Mouse (Mus musculus): ENCODE data around the gene Zfyve28. TPM values are rescaled to one million over a fixed set of nuclear protein-coding genes. Genes with fewer than 3 reads are reported as not detected.

Gene Zfyve28
- polyA plus RNA-seq, 1 experiment from 2014 or later = 0.77 TPM

DNA sequence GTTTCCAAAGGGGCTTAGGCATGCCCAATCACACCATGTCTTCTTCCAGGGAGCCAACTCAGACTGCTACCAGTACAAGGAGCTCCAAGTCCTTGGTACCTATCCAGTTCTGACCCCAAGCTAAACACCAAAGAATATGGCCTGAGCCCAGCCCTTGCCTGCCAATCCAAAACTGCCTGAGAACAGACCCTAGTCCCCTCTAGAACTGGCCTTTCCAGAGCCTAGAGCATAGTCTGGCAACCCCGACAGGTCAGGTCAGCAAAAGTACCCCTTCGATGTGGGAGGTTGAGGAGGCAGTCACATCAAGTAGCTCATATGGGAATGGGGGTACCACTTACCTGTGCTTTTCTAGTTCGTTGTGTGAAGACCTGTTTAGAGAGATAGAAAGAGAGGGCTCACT, 104.3 kb downstream of the Zfyve28 start:
- Histone ChIP-seq H3K4me3 (replicated peaks) (no peak overlapping the region), H3K4me2 (no peak overlapping the region), H3K36me3 (peaks cover 48% of the 10 kb centered on the region), H3K27ac (0 out of 2 replicates have a peak overlapping the region, but pooled peaks have one; percentile 7), H3K4me1 (peaks cover 51% of the 10 kb centered on the region), H3K9me3 (replicated peaks) (no peaks in the 10 kb centered on the region), H3K27me3 (no peaks in the 10 kb centered on the region), H3K9ac (no peak overlapping the region; the same call in 1 of the 2 replicates)
- 95% methylated on average over 3 of the region's 3 CpGs for WGBS
- no peak for ATAC-seq (replicated peaks; ENCODE audit: low FRiP score)

DNA sequence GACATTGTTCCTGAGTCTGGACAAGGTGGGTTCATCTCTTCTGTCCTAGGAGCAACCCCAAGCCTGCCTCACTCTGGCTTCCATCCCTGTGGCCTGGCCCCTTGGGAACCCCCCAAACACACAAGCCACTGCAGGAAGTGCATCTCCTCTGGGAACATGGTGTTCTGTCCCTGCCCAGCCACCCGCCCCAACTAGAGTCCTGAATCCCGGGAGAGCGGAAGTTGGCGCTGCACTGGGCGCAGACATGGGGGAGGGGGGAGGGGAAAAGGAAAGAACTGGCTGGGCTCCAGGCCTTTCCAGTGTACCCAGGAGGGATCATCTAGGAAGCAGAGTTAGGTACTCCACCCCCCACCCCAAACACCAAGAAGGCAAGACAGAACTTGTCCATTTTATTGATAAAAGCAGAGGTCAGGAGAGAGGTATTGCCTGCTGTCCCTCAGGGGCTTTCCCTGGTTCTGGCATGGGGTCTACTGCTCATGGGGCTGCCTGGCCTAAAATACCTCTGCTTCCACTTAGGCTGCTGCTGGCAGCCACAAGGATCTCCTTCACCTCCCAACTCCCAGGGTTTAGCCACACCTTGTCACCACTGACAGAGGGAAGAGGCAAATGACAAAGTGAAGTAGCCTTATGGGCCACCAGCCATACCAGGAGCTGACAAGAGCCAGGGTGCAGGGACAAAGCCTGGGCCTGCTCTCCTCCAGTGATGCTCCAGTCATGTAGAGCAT, 104.9 kb downstream of the Zfyve28 start:
- no peak overlapping the region for H3K9ac ChIP-seq
- 0 out of 2 replicates have a peak overlapping the region, but pooled peaks have one; percentile 7 for H3K27ac ChIP-seq
- H3K4me1 ChIP-seq = peaks cover 44% of the 10 kb centered on the region
- H3K36me3 ChIP-seq = peaks cover 54% of the 10 kb centered on the region
- no peaks in the 10 kb centered on the region for H3K27me3 ChIP-seq
- no peak overlapping the region for H3K4me2 ChIP-seq
- ATAC-seq (replicated peaks; ENCODE audit: low FRiP score) = no peak
- H3K4me3 ChIP-seq (replicated peaks) = no peak overlapping the region
- WGBS = 70% methylated on average over 5 of the region's 5 CpGs
- no peaks in the 10 kb centered on the region for H3K9me3 ChIP-seq (replicated peaks)

DNA sequence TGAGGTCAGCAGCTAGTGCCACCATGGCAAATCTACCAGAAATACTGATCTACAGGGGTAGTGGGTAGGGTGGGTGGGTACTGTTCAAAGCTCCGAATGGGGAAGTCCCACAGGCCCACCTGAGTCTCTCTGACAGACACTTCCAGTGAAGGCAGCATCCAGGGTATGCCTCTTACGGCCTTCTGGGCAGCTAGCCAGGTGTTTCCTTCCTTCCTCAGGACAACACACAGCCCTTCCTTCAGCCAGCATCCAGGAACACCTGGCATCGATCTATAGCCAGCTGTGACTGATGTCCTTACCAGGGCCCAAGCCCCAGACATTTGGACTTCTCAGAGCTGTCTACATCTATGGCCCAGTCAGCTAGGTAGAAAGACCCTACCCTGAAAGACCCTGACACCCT, 105.8 kb downstream of the Zfyve28 start:
- Histone ChIP-seq H3K4me3 (replicated peaks) (no peak overlapping the region), H3K9ac (no peak overlapping the region), H3K27me3 (no peaks in the 10 kb centered on the region), H3K4me2 (no peak overlapping the region), H3K36me3 (peaks cover 63% of the 10 kb centered on the region), H3K27ac (no peak overlapping the region), H3K9me3 (replicated peaks) (no peaks in the 10 kb centered on the region), H3K4me1 (peaks cover 42% of the 10 kb centered on the region)
- 72% methylated on average over 3 of the region's 3 CpGs for WGBS
- no peak for ATAC-seq (replicated peaks; ENCODE audit: low FRiP score)

DNA sequence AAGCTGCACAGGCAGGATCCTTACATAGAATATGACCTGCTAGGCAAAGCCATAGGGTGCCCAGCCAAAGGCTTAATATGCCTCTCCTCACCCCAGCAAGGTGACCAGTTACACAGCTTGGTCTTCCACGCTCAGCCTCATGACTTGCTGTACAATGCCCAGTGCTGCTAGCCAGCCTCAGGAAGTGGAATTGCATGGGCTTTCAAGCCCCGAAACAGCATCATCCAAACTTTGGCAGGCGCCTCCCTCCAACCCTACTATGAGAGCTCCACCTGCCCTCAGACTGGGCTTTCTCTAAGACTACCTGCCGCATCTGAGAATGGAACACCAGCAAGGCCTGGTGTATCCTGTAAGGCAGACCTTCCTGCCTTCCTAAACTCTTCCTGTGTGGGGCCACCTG, 110.4 kb downstream of the Zfyve28 start:
- Histone ChIP-seq H3K4me2 (no peak overlapping the region), H3K9me3 (replicated peaks) (no peaks in the 10 kb centered on the region), H3K27ac (no peak overlapping the region), H3K4me1 (peaks cover 3% of the 10 kb centered on the region; the same call in 1 of the 2 replicates), H3K4me3 (replicated peaks) (no peak overlapping the region), H3K27me3 (no peaks in the 10 kb centered on the region), H3K9ac (no peak overlapping the region), H3K36me3 (peaks cover 98% of the 10 kb centered on the region)
- no peak for ATAC-seq (replicated peaks; ENCODE audit: low FRiP score)
- WGBS = 96% methylated on average over 4 of the region's 4 CpGs

DNA sequence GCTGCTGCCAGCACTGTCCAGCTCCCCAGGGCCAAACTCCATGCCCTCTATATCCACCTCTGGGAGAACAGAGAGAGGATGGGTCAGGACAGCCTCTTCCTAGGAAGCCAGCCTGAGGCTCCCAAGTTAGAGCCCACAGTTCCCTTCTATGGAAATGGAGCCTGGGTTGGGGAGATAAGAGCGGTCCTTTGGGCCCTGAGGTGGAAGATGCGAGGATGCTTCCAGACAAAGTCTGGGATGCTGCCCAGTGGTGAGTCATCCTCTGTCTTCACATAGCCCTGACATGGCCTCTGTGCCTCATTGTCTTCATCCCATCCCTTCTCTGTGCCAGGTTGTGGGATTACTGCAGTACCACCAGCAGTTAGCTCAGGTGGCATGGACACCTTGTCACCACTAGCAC, 111.2 kb downstream of the Zfyve28 start:
- Histone ChIP-seq H3K27me3 (no peaks in the 10 kb centered on the region), H3K9ac (no peak overlapping the region), H3K4me3 (replicated peaks) (no peak overlapping the region), H3K36me3 (peaks cover 93% of the 10 kb centered on the region), H3K27ac (no peak overlapping the region), H3K4me1 (no peaks in the 10 kb centered on the region), H3K4me2 (no peak overlapping the region), H3K9me3 (replicated peaks) (no peaks in the 10 kb centered on the region)
- WGBS = 97% methylated on average over 2 of the region's 2 CpGs
- ATAC-seq (replicated peaks; ENCODE audit: low FRiP score) = no peak

DNA sequence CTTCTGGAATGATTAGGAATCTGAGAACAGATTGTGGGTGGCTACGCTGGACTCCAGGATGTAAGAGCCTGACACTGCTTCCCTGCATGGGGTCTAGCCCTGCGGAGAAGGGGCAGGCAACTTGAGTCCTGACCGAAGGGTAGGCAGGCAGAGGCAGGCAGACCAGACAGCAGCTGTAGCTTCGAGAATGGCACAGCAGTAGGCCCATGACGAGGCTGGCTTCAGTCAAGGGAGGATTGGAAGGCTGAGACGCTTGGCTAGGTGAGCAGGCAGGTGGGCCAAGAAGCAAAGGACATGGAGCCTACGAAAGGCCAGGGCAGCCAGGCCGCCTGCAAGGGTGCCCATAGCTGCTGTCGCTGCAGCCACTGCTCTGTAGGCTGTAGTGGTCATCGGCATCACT, 111.6 kb downstream of the Zfyve28 start:
- H3K36me3 ChIP-seq = peaks cover 89% of the 10 kb centered on the region

DNA sequence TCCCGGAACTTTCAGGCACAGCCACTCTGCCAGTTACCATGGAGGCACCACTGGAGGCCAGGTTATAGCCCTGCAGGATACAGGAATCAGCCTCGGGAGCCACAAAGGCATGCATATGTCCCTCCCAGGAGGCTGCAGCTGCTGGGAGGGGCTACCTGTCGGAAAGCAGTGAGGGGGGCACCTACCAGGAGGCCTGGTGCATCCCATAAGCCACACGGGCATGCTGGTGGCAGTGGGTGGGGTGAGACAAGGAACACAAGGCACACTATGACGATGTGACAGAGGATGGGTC, 112.9 kb downstream of the Zfyve28 start:
- H3K4me3 ChIP-seq (replicated peaks) = no peak overlapping the region
- no peak overlapping the region for H3K27ac ChIP-seq
- no peak overlapping the region for H3K9ac ChIP-seq
- peaks cover 76% of the 10 kb centered on the region for H3K36me3 ChIP-seq
- ATAC-seq (replicated peaks; ENCODE audit: low FRiP score) = no peak
- H3K9me3 ChIP-seq (replicated peaks) = no peaks in the 10 kb centered on the region
- H3K4me1 ChIP-seq = peaks cover 4% of the 10 kb centered on the region; the same call in 1 of the 2 replicates
- H3K27me3 ChIP-seq = no peaks in the 10 kb centered on the region
- 31% methylated on average over 5 of the region's 5 CpGs for WGBS
- H3K4me2 ChIP-seq = no peak overlapping the region

More for the DNA sequence above, 111.6 kb downstream of the Zfyve28 start:
- ATAC-seq (replicated peaks; ENCODE audit: low FRiP score) = no peak
- no peaks in the 10 kb centered on the region for H3K9me3 ChIP-seq (replicated peaks)
- H3K27me3 ChIP-seq = no peaks in the 10 kb centered on the region
- H3K4me3 ChIP-seq (replicated peaks) = no peak overlapping the region
- no peak overlapping the region for H3K9ac ChIP-seq
- no peak overlapping the region for H3K4me2 ChIP-seq
- 85% methylated on average over 10 of the region's 10 CpGs for WGBS
- H3K27ac ChIP-seq = no peak overlapping the region
- no peaks in the 10 kb centered on the region for H3K4me1 ChIP-seq

DNA sequence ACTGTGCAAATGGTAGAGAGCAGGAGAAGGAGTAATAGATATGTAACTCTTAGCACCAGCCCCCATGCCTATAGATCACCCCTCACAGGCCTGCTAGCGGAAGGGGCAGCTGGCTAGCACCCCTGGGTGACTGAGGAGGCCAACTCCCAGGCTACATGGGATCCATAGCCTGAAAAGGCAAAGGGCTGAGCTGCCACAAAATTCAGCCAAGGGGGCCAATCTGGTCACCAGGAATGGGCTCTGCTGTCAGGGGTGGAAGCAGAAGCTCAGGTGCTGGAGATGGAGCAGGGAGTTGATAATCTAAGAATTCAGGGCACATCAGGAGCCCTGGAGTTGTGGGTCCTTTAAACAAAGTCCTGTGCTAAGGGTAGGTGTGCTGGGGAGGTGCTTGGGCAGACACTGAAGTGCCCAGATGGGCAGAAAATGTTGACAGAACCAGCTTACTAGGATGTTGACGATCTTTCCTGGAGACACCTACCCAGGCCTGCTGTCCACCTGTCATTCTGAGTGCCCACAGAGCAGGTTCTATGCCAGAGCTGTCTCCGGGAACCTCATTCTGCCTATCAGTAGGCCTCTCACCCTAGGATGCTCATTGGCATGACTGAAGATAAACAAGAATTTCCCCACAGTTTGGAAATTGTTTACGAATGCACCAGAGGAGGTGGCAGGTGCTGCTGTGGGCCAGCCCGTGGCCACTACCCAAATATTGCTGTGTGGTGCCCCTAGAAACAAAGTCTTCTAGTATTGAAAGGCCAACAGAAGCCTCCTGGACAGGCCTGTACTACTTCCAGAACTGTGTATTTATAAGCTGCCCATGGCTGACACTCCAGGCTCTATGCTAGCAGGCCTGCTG, 113.5 kb downstream of the Zfyve28 start:
- no peak overlapping the region for H3K4me3 ChIP-seq (replicated peaks)
- H3K27me3 ChIP-seq = no peaks in the 10 kb centered on the region
- peaks cover 7% of the 10 kb centered on the region for H3K4me1 ChIP-seq
- no peak for ATAC-seq (replicated peaks; ENCODE audit: low FRiP score)
- H3K36me3 ChIP-seq = peaks cover 70% of the 10 kb centered on the region
- 76% methylated on average over 5 of the region's 5 CpGs for WGBS
- H3K9me3 ChIP-seq (replicated peaks) = no peaks in the 10 kb centered on the region
- H3K4me2 ChIP-seq = no peak overlapping the region
- no peak overlapping the region for H3K27ac ChIP-seq
- no peak overlapping the region for H3K9ac ChIP-seq

DNA sequence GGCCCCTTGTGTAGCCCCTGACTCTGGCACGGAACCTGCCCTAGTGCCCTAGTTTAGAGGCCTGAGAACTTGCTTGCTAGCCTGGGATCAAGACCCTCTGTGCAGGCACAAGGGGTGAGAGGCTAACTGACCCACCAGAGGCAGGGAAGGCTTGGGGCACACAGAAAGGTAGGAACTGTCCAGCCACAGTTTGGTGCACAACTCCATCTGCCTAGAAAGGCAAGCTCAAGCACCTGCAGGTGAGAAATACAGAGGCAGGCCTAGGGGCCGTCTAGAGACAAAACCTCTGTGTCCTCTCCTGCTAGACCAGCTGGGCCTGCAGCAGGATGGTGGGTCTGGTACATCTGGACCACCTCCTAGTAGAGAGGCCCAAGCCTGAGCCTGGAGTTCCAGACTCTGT, 114.2 kb downstream of the Zfyve28 start:
- Histone ChIP-seq H3K4me1 (peaks cover 9% of the 10 kb centered on the region), H3K4me3 (replicated peaks) (no peak overlapping the region), H3K9ac (no peak overlapping the region), H3K9me3 (replicated peaks) (no peaks in the 10 kb centered on the region), H3K27me3 (no peaks in the 10 kb centered on the region), H3K4me2 (no peak overlapping the region), H3K27ac (no peak overlapping the region), H3K36me3 (peaks cover 63% of the 10 kb centered on the region)
- WGBS = 90% methylated on average over 2 of the region's 2 CpGs
- ATAC-seq (replicated peaks; ENCODE audit: low FRiP score) = no peak

DNA sequence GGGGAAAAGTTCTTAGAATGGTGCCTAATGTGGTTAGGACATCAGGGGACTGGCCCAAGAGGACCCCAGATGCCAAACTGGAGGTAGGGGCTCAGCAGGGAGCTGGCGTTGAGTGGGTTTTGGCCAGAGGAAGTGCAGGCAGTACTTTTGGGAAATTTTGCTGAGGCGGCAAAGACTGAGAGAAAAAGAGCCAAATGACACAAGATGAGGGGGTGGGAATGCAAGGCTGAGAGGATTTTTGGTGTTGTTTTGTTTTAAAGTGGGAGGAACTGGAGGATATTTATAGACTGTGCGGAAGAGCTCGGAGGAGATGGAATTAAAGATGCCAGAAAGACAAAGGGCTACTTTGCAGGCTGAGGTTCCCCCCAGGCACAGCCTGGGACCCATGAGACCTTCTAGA, 117.5 kb downstream of the Zfyve28 start:
- no peak overlapping the region for H3K4me3 ChIP-seq (replicated peaks)
- WGBS = 43% methylated on average over 4 of the region's 4 CpGs
- no peak overlapping the region for H3K9ac ChIP-seq
- H3K27ac ChIP-seq = peak overlapping the region; percentile 94
- no peaks in the 10 kb centered on the region for H3K9me3 ChIP-seq (replicated peaks)
- no peak for ATAC-seq (replicated peaks; ENCODE audit: low FRiP score)
- no peaks in the 10 kb centered on the region for H3K27me3 ChIP-seq
- H3K36me3 ChIP-seq = peaks cover 31% of the 10 kb centered on the region
- H3K4me1 ChIP-seq = peaks cover 21% of the 10 kb centered on the region
- no peak overlapping the region for H3K4me2 ChIP-seq

DNA sequence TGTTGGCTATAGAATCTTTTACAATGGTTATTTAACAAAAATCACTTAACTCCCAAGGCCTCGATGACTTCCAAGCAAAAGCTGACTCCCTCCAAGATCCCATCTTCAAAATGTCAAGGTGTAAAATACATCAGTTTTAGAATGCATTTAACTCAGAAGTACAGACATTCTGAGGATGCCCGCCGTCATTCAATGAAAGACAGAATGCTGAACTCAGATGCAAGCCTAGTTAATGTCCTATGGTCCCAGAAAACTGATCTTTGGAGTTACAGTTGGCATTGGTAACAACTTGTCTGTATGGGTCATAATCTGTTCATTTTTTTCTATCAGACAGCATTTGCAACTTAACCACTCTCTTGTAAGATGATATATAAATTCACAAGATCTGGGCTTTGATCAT, 118.3 kb downstream of the Zfyve28 start:
- Histone ChIP-seq H3K9me3 (replicated peaks) (no peaks in the 10 kb centered on the region), H3K4me2 (peak overlapping the region; percentile 62), H3K27ac (peak overlapping the region; percentile 94), H3K36me3 (peaks cover 28% of the 10 kb centered on the region), H3K4me3 (replicated peaks) (peak overlapping the region; percentile 73), H3K9ac (0 out of 2 replicates have a peak overlapping the region, but pooled peaks have one; percentile 29), H3K27me3 (no peaks in the 10 kb centered on the region), H3K4me1 (peaks cover 21% of the 10 kb centered on the region)
- 80% methylated on average over 3 of the region's 3 CpGs for WGBS
- ATAC-seq (replicated peaks; ENCODE audit: low FRiP score) = no peak

All from kidney, embryonic 15.5 days (tissue).